Mouse (Mus musculus) cerebellum, adult 2 months (tissue): ENCODE data around the gene Sox14. TPM values are rescaled to one million over a fixed set of nuclear protein-coding genes. Genes with fewer than 3 reads are reported as not detected.

Source experiments
- DNase-seq, 2 experiments: peaks; one replicate each; pipeline ENCODE4 v3.0.0; 2021
- H3K27ac ChIP-seq: fragments of 200-500 bp; 2 replicates; pipeline ENCODE4 v1.5.1; 2012; ENCODE audit warnings: low read length, control low read depth, inconsistent platforms; ENCODE audit not compliant: insufficient read depth
- H3K27me3 ChIP-seq: fragments of 200-500 bp; 2 replicates; pipeline ENCODE4 v1.6.1; 2012; ENCODE audit warnings: inconsistent platforms, mild to moderate bottlenecking, low read length, moderate library complexity; ENCODE audit not compliant: control insufficient read depth, insufficient read depth
- H3K4me1 ChIP-seq: fragments of 200-500 bp; 2 replicates; pipeline ENCODE4 v1.6.1; 2011; ENCODE audit warnings: low read length; ENCODE audit not compliant: control insufficient read depth, insufficient read depth
- H3K4me3 ChIP-seq: fragments of 200-500 bp; replicated peaks from 2 replicates; pipeline ENCODE3; 2011; ENCODE audit warnings: mild to moderate bottlenecking, low read depth, low read length, control low read depth; ENCODE audit not compliant: insufficient read depth
- CTCF ChIP-seq: fragments of 200-500 bp; IDR thresholded peaks from 2 replicates; pipeline ENCODE4 v1.5.1; 2011; ENCODE audit warnings: low read depth, mild to moderate bottlenecking, control low read depth, low read length, moderate library complexity, borderline replicate concordance; ENCODE audit not compliant: insufficient read depth
- POLR2A ChIP-seq: fragments of 200-500 bp; IDR thresholded peaks from 2 replicates; pipeline ENCODE4 v1.6.1; 2011; ENCODE audit warnings: low read length, control low read depth, borderline replicate concordance; ENCODE audit not compliant: insufficient read depth
- WGBS: fragments of 180-500 bp; shearing (Covaris S2); methylation state at CpG from one replicate; pipeline ENCODE4 v1.1.7; 2018; 5-methylcytosine and 5-hydroxymethylcytosine counted together
- polyA plus RNA-seq: library from polyadenylated mRNA; depleted of rRNA; stranded (reverse); fragments of >200 nt; gene quantifications from 2 replicates; pipeline ENCODE4 v1.2.3, GENCODE M21; 2012

Gene Sox14
- polyA plus RNA-seq, 1 experiment: 0.70 TPM

DNA sequence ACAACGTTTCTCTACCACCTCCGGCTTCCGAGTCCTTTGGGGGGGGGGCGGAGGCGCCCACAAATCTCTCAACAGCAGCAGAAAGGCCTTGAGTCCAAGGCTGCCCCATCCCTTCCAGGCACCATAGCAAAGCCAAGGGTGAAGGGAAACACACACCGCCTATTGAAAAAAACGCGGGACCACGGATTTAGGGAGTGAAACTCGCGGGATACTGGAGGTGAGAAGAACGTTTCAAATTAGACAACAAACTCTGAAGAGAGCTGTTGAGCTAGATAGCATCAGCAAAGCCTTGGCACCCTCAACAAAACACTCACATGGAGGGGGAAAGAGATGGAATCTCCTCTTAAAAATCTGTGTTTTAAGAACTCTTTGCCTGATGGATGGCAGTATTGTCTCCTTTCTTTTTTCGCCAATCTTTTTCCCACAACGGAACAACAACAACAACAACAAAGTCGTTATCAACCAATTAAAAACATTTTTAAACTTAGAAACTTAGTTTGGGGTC lies 2.8 kb downstream of the Sox14 start:
- TF ChIP-seq POLR2A (no peak), CTCF (no peak)
- Histone ChIP-seq H3K4me3 (no peak overlapping the region), H3K4me1 (no peaks in the 10 kb centered on the region), H3K27ac (no peak overlapping the region), H3K27me3 (peaks cover 20% of the 10 kb centered on the region; the same call in 1 of the 2 replicates)
- WGBS: 3% methylated on average over 15 of the region's 15 CpGs
- DNase-seq: no peak

DNA sequence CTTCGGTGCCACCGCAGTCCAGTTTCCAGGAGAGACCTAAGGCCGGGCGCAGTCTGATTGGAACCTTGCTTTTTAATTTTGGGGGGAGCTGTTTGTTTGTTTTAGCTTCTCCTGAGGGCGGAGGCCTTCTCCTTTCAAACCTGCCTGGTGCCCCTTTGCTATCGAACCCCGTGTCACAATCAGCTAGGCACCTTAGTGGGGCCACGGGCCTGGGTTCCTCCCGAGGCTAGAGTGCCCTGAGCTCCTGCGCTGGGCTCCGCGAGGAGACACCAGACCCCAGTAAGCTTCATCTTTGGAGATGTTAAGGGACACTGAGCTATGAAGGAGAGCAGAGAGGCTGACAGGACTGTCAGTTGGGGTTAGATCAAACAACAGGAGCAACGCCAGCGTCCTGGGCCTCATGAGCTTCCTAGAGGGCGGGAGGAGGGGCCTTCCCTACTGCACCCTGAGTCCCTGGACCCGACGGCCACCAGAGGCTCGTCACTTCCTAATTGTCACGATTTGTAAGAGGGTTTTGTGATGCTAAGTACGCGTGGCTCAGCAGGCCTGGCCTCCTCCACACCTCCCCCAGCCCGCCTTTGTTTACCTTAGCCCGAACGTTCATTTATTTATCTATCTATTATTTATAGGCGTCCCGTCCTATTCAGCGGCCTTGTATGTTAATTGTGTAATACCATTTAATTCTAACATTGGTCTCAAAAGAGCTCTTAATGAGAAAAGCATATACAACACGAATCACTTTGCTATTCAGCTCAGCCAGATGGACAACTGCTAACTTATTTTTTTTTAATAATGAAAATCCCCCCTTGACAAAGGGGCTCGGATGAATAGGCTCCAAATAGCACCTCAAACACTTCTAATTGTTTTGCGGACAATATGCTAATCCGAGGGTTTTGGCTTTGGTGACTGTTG lies 3.5 kb downstream of the Sox14 start:
- TF ChIP-seq POLR2A: no peak
- 7% methylated on average over 31 of the region's 31 CpGs for WGBS
- Histone ChIP-seq H3K4me1 (no peaks in the 10 kb centered on the region), H3K4me3 (no peak overlapping the region), H3K27ac (no peak overlapping the region), H3K27me3 (peaks cover 20% of the 10 kb centered on the region; the same call in 1 of the 2 replicates)
- DNase-seq: no peak

DNA sequence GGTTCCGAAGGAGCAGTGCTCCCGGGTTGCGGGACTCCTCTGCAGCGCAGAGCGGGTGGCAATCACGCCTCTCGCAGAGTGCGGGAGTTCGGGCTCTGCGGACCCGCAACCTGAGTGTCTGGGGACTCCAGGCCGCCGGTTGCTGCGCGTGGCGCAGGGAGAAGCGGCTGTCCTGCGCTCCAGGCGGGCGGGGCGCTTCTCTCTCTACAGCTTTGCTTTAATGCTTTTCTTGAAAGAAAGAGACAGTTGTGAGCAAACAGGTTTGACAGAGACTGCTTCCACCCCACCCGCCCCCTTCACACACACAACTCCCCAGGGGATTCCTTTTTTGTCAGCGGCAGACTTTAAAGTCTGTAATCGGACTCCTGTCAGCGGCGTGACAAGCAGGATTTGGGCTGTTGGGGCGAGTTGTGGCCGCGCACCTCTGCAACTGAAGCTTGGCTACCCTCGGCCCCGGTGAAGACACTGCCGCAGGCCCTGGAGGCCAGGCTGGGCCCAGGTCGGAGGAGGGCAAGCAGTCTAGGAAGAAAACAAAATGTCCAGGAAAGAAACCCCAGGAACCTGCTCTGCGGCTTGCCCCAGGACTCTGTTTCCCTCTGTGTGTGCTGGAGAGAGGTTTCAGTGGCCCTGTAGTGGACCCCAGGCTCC lies 4.3 kb downstream of the Sox14 start:
- Histone ChIP-seq H3K27me3 (peaks cover 18% of the 10 kb centered on the region; the same call in 1 of the 2 replicates), H3K4me3 (no peak overlapping the region), H3K27ac (no peak overlapping the region), H3K4me1 (no peaks in the 10 kb centered on the region)
- DNase-seq: no peak
- 2% methylated on average over 34 of the region's 34 CpGs for WGBS
- TF ChIP-seq CTCF (no peak), POLR2A (no peak)

DNA sequence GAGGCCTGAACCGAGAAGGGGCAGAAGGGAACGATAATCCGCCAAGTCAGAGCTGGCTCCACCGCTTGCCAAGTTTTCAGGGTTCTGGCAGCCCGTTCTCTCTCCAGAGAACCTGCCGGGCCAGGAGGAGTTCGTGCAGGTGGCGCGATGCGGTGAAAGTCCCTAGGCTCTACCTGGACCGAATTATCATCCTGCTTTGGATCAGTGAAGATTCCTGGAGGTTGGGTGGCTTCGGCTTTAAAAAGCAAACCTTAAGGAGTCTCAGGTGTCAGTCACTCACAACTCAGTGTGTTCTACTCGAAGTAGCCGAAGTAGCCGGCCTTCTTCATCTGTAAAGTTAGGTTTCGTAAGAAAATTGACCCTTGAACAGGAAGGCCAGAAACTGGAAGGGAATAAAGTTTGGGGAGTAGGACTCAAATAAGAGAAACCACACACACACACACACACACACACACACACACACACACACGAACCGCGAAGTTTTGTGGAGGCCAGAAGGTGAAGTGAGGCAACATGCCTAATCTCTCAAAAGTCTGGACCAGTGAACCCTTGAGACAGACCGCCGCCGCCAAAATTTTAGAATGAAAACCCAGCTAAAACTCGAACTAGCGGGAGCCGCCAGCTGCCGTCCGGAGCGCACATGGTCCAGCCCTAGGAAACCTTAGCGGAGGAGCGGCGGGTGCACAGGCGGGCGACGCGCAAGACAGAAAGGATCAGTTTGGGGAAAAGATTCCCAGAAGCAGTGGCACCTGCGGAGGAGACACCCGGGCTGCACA lies 5.0 kb downstream of the Sox14 start:
- TF ChIP-seq POLR2A (no peak), CTCF (no peak)
- Histone ChIP-seq H3K4me1 (no peaks in the 10 kb centered on the region), H3K4me3 (no peak overlapping the region), H3K27me3 (peaks cover 18% of the 10 kb centered on the region; the same call in 1 of the 2 replicates), H3K27ac (no peak overlapping the region)
- 1% methylated on average over 37 of the region's 37 CpGs for WGBS
- peak in 1 of 2 experiments; percentile 9 for DNase-seq

DNA sequence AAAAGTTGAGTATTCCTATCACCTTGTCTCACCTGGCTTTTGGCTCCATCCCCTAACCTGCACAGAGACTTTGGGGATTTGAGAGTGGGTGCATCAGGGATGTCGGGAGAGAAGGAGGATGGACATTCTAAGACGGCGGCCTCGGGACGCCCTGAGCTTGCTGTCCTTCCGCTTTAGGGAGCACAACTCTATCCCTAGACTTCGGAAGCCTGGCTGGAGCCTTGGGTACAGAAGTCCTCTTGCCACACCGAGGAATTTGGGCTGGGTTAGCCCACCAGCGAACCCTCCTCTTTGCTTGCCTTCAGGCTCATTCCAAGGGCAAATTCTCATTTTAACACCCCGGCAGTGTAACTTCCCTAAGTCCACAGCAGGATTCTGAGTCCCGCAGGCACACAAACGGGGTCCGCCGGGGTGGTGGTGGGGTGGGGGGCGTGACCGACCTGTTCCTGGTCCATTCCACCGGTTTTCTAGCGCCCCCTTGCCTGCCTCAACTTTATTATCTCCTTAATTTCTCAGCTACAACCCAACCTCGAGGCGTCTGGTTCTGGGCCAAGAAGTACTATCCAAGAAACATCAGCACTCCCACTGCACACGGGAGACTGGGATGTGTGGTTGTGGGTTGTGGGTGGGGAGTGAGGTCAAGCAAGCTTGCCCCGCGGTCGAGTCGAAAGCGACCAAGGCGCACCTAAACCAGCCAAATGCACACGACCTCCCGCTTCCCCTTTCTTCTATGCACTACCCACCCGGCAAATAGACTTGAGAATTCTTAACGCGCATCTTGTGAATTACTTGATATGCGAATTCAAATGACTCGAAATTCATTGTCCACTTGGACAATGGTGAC lies 5.8 kb downstream of the Sox14 start:
- 2% methylated on average over 34 of the region's 34 CpGs for WGBS
- Histone ChIP-seq H3K4me1 (no peaks in the 10 kb centered on the region), H3K4me3 (no peak overlapping the region), H3K27ac (no peak overlapping the region), H3K27me3 (peaks cover 16% of the 10 kb centered on the region; the same call in 1 of the 2 replicates)
- no peak for DNase-seq
- TF ChIP-seq POLR2A (no peak), CTCF (no peak)

DNA sequence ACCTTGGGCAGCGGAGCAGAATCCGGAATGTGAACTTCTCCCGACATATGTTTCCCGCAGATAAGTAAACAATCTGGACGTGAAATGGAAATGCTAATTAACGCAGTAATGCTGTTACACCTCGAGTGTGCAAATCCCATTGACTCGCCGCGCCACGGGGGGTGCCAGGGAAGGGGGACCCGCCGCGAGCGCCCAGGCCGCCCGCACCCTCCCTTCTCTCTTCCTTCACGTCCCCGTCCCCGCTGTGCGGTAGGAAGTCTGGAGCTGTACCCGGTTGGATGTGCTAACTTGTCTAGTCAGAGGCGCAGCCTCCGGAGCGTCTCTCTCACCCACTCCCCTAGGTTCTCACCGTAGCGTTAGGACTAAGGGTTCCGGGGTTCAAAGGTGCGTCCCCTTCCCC lies 6.7 kb downstream of the Sox14 start:
- no peak for DNase-seq
- H3K4me3 ChIP-seq: no peak overlapping the region
- under 1% methylated on average over 29 of the region's 29 CpGs for WGBS
- no peak overlapping the region for H3K27ac ChIP-seq
- no peaks in the 10 kb centered on the region for H3K4me1 ChIP-seq
- H3K27me3 ChIP-seq: peaks cover 14% of the 10 kb centered on the region; the same call in 1 of the 2 replicates
- TF ChIP-seq CTCF: no peak
- no peak for TF ChIP-seq POLR2A

DNA sequence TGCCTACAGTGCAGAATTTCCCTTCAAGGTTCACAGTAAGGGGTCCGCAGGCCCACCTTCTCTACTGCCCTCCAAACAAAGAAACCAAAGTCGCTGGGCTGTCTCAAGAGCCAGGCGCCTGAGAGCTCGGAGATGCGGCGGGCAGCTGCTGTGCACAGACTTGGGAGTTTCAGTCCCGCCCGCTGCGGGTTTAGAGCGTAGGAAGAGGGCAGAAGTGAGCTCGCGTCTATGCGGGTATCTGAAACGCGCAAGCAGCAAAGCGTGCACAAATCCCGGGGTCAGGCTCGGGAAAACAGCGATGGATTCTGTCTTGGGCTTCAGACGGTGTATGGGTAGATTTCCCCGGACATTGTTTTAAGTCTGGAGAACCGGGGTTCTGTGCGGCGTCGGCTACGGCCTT lies 7.4 kb downstream of the Sox14 start:
- H3K27ac ChIP-seq: no peak overlapping the region
- WGBS: under 1% methylated on average over 26 of the region's 26 CpGs
- H3K4me1 ChIP-seq: no peaks in the 10 kb centered on the region
- DNase-seq: no peak
- H3K4me3 ChIP-seq: no peak overlapping the region
- TF ChIP-seq CTCF: no peak
- TF ChIP-seq POLR2A: no peak
- H3K27me3 ChIP-seq: peaks cover 12% of the 10 kb centered on the region; the same call in 1 of the 2 replicates
